ENCODE assay signal across 8 mouse cellular contexts in the genomic region with DNA sequence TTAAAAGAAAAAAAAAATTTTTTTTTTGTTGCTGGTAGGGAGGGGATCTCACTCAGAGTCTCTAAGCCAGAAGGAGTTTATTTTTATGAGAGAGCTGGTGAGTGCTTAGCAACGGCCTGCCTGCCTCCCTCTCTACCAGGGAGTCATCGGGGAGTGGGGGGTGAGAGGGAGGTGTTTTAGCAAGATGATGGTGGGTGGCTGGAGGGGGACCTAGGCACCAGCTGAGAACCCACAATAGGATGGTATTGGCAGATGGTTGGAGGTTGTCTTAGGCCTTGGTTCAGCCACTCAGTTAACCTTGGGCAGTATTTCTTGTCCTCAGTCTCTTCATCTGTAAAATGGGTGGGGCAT. TPM values are rescaled to one million over a fixed set of nuclear protein-coding genes. Genes with fewer than 3 reads are reported as not detected.
DNase-seq lines count a peak whose midpoint lies in the region; ATAC-seq lines count a peak whose summit lies in the region.

No protein-coding gene starts in this region.

- peaks cover 49% of the 10 kb centered on the region for H3K4me1 ChIP-seq in kidney, embryonic 14.5 days (ENCODE audit: control insufficient read depth, insufficient read depth, low read length)
- H3K4me1 ChIP-seq in embryonic facial prominence, embryonic 10.5 days = peaks cover 66% of the 10 kb centered on the region
- peaks cover 48% of the 10 kb centered on the region for H3K4me1 ChIP-seq in hindbrain, embryonic 14.5 days (replicated peaks; ENCODE audit: control insufficient read depth, insufficient read depth, low read length)
- H3K4me1 ChIP-seq in liver, embryonic 15.5 days (replicated peaks) = peaks cover 70% of the 10 kb centered on the region
- H3K4me1 ChIP-seq in stomach, embryonic 14.5 days (ENCODE audit: control insufficient read depth, insufficient read depth, low read length) = peaks cover 40% of the 10 kb centered on the region

- H3K9ac ChIP-seq in kidney, embryonic 14.5 days (ENCODE audit: low read depth, low read length) = peak overlapping the region; percentile 28; the same call in 1 of the 2 replicates
- H3K9ac ChIP-seq in hindbrain, embryonic 14.5 days = peak overlapping the region; percentile 90
- H3K9ac ChIP-seq in liver, embryonic 15.5 days = peak overlapping the region; percentile 92; the same call in 1 of the 2 replicates
- no peak overlapping the region for H3K9ac ChIP-seq in stomach, embryonic 14.5 days (replicated peaks; ENCODE audit: low read depth, low read length)

- H3K27ac ChIP-seq in kidney, embryonic 14.5 days (ENCODE audit: low read depth, low read length) = no peak overlapping the region
- H3K27ac ChIP-seq in embryonic facial prominence, embryonic 10.5 days (replicated peaks) = 0 out of 2 replicates have a peak overlapping the region, but pooled peaks have one; percentile 35
- peak overlapping the region; percentile 98; the same call in 1 of the 2 replicates for H3K27ac ChIP-seq in hindbrain, embryonic 14.5 days
- no peak overlapping the region for H3K27ac ChIP-seq in liver, embryonic 15.5 days (replicated peaks)
- H3K27ac ChIP-seq in stomach, embryonic 14.5 days (ENCODE audit: low read length) = peak overlapping the region; percentile 90; the same call in 1 of the 2 replicates

- no peaks in the 10 kb centered on the region for H3K9me3 ChIP-seq in kidney, embryonic 14.5 days (ENCODE audit: control insufficient read depth, low read length)
- no peaks in the 10 kb centered on the region for H3K9me3 ChIP-seq in embryonic facial prominence, embryonic 10.5 days
- H3K9me3 ChIP-seq in hindbrain, embryonic 14.5 days (ENCODE audit: control insufficient read depth, low read length) = no peaks in the 10 kb centered on the region
- no peaks in the 10 kb centered on the region for H3K9me3 ChIP-seq in liver, embryonic 15.5 days (replicated peaks)
- no peaks in the 10 kb centered on the region for H3K9me3 ChIP-seq in stomach, embryonic 14.5 days (ENCODE audit: control insufficient read depth, low read depth, low read length)

- ATAC-seq in kidney, embryonic 14.5 days (ENCODE audit: low FRiP score, low TSS enrichment) = no peak
- ATAC-seq in hindbrain, embryonic 14.5 days (ENCODE audit: low FRiP score) = no peak
- no peak for ATAC-seq in liver, embryonic 15.5 days (ENCODE audit: insufficient read depth)
- no peak for ATAC-seq in stomach, embryonic 14.5 days (ENCODE audit: insufficient number of reproducible peaks, insufficient read depth, low FRiP score, low read depth)

- DNase-seq in kidney, adult 9 months = no peak
- no peak for DNase-seq in embryonic facial prominence, embryonic 10.5 days (ENCODE audit: low spot score)
- DNase-seq in hindbrain, embryonic 14.5 days (ENCODE audit: low spot score) = no peak
- DNase-seq in MN1 (ENCODE audit: low spot score) = no peak
- DNase-seq in gastrocnemius, postnatal 10 days = no peak

- 0% methylated on average over 2 of the region's 2 CpGs for WGBS in kidney, embryonic 14.5 days
- 28% methylated on average over 2 of the region's 2 CpGs for WGBS in embryonic facial prominence, embryonic 10.5 days
- WGBS in hindbrain, embryonic 14.5 days = 6% methylated on average over 2 of the region's 2 CpGs
- 28% methylated on average over 2 of the region's 2 CpGs for WGBS in liver, embryonic 15.5 days (ENCODE audit: insufficient replicate concordance)
- WGBS in stomach, embryonic 14.5 days = 13% methylated on average over 2 of the region's 2 CpGs

- peak overlapping the region; percentile 91 for H3K4me2 ChIP-seq in kidney, embryonic 14.5 days (replicated peaks; ENCODE audit: low read depth, low read length)
- H3K4me2 ChIP-seq in hindbrain, embryonic 14.5 days (replicated peaks) = peak overlapping the region; percentile 97
- peak overlapping the region; percentile 99 for H3K4me2 ChIP-seq in liver, embryonic 15.5 days
- H3K4me2 ChIP-seq in stomach, embryonic 14.5 days (replicated peaks; ENCODE audit: low read depth, low read length) = peak overlapping the region; percentile 89

- 0 out of 2 replicates have a peak, but pooled peaks cover 2% of the 10 kb centered on the region for H3K36me3 ChIP-seq in kidney, embryonic 14.5 days (ENCODE audit: control insufficient read depth, insufficient read depth, low read length)
- peaks cover 4% of the 10 kb centered on the region for H3K36me3 ChIP-seq in embryonic facial prominence, embryonic 10.5 days (replicated peaks)
- no peaks in the 10 kb centered on the region for H3K36me3 ChIP-seq in hindbrain, embryonic 14.5 days (replicated peaks; ENCODE audit: control insufficient read depth, insufficient read depth)
- H3K36me3 ChIP-seq in liver, embryonic 15.5 days (replicated peaks) = no peaks in the 10 kb centered on the region
- H3K36me3 ChIP-seq in stomach, embryonic 14.5 days (ENCODE audit: control insufficient read depth, insufficient read depth, low read length) = no peaks in the 10 kb centered on the region

- peak overlapping the region; percentile 94 for H3K4me3 ChIP-seq in kidney, embryonic 14.5 days (ENCODE audit: low read length)
- H3K4me3 ChIP-seq in embryonic facial prominence, embryonic 10.5 days = peak overlapping the region; percentile 85
- peak overlapping the region; percentile 90 for H3K4me3 ChIP-seq in hindbrain, embryonic 14.5 days (replicated peaks; ENCODE audit: low read length)
- H3K4me3 ChIP-seq in liver, embryonic 15.5 days (replicated peaks) = peak overlapping the region; percentile 83
- peak overlapping the region; percentile 93 for H3K4me3 ChIP-seq in stomach, embryonic 14.5 days (ENCODE audit: low read depth, low read length)

- H3K27me3 ChIP-seq in kidney, embryonic 14.5 days (ENCODE audit: control insufficient read depth, insufficient read depth, low read length) = no peaks in the 10 kb centered on the region
- no peaks in the 10 kb centered on the region for H3K27me3 ChIP-seq in embryonic facial prominence, embryonic 10.5 days (replicated peaks; ENCODE audit: low read depth, poor library complexity, severe bottlenecking)
- H3K27me3 ChIP-seq in hindbrain, embryonic 14.5 days (ENCODE audit: control insufficient read depth, insufficient read depth, low read length) = no peaks in the 10 kb centered on the region
- H3K27me3 ChIP-seq in liver, embryonic 15.5 days = no peaks in the 10 kb centered on the region
- H3K27me3 ChIP-seq in stomach, embryonic 14.5 days (ENCODE audit: control insufficient read depth, insufficient read depth, low read length) = no peaks in the 10 kb centered on the region

RNA-seq across cellular contexts. Expression of gene Slc6a6, which starts 1.7 kb away (rescaled TPM):
- 51.7 and 95.1 TPM in 2 replicates for polyA plus RNA-seq in kidney, embryonic 14.5 days (2014; fragmentation: Nextera tagmentation; extraction: Ambion mirVana)
- polyA plus RNA-seq in embryonic facial prominence, embryonic 10.5 days (2016; fragmentation: Nextera tagmentation; extraction: Ambion mirVana) = 55.5 and 59.2 TPM in 2 replicates
- 91.6 and 98.5 TPM in 2 replicates for polyA plus RNA-seq in hindbrain, embryonic 14.5 days (2014; fragmentation: Nextera tagmentation; extraction: Ambion mirVana)
- 19.5 and 20.1 TPM in 2 replicates for polyA plus RNA-seq in liver, embryonic 15.5 days (2015; fragmentation: Nextera tagmentation; extraction: Ambion mirVana)
- polyA plus RNA-seq in stomach, embryonic 14.5 days (2014; fragmentation: Nextera tagmentation; extraction: Ambion mirVana) = 60.3 and 65.1 TPM in 2 replicates
- 10 to 100 TPM; 43.1 to 64.5 TPM for total RNA-seq in gastrocnemius, postnatal 10 days (2021)

Comparison
In these comparisons a context has a peak if more than half of its experiments do, and no peak if none do; other contexts are left out.
1. H3K27ac ChIP-seq: peak in embryonic facial prominence, embryonic 10.5 days (single experiment), hindbrain, embryonic 14.5 days (single experiment) and stomach, embryonic 14.5 days (single experiment); none in kidney, embryonic 14.5 days (single experiment) and liver, embryonic 15.5 days (single experiment).
2. Peak in every context shown above with its lines, with median percentiles within 50 percentile points of each other: H3K4me2 ChIP-seq and H3K4me3 ChIP-seq.